Mouse (Mus musculus) lung, postnatal 0 days (tissue): Measurements from ENCODE around the gene Vav3. TPM values are rescaled to one million over a fixed set of nuclear protein-coding genes. Genes with fewer than 3 reads are reported as not detected.

Source experiments
- ATAC-seq: fragments of 200-750 bp; cut with Nextera tagmentation; 2 replicates; pipeline ENCODE4 v1.8.0; 2017; ENCODE audit warnings: moderate library complexity
- DNase-seq: peaks from one replicate; pipeline ENCODE4 v3.0.0-alpha.2; 2016; ENCODE audit warnings: low spot score
- H3K27ac ChIP-seq: fragments of 300-500 bp; sonication (generic); 2 replicates; pipeline ENCODE4 v1.5.1; 2014; ENCODE audit warnings: antibody characterized with exemption, mild to moderate bottlenecking, low read length, mixed read lengths
- H3K27me3 ChIP-seq: fragments of 300-500 bp; sonication (generic); replicated peaks from 2 replicates; pipeline ENCODE4 v1.6.1; 2014; ENCODE audit warnings: low read length, mixed read lengths; ENCODE audit not compliant: insufficient read depth
- H3K36me3 ChIP-seq: fragments of 300-500 bp; sonication (generic); 2 replicates; pipeline ENCODE4 v1.6.1; 2014; ENCODE audit warnings: low read length, mixed read lengths; ENCODE audit not compliant: insufficient read depth
- H3K4me1 ChIP-seq: fragments of 300-500 bp; sonication (generic); 2 replicates; pipeline ENCODE4 v1.6.1; 2014; ENCODE audit warnings: antibody characterized with exemption, low read depth, low read length, mixed read lengths; ENCODE audit not compliant: insufficient read depth
- H3K4me2 ChIP-seq: fragments of 300-500 bp; sonication (generic); replicated peaks from 2 replicates; pipeline ENCODE4 v1.6.1; 2014; ENCODE audit warnings: low read depth, mild to moderate bottlenecking, low read length, moderate library complexity, mixed read lengths
- H3K4me3 ChIP-seq: fragments of 300-500 bp; sonication (generic); 2 replicates; pipeline ENCODE4 v1.5.1; 2014; ENCODE audit warnings: low read depth, low read length
- H3K9ac ChIP-seq: fragments of 300-500 bp; sonication (generic); replicated peaks from 2 replicates; pipeline ENCODE4 v1.6.1; 2014; ENCODE audit warnings: low read depth, mild to moderate bottlenecking
- H3K9me3 ChIP-seq: fragments of 300-500 bp; sonication (generic); 2 replicates; pipeline ENCODE4 v1.6.1; 2016; ENCODE audit warnings: low read length, mixed read lengths
- CTCF ChIP-seq: IDR thresholded peaks from 2 replicates; pipeline ENCODE4 v1.5.1; 2016; ENCODE audit warnings: antibody characterized with exemption, mild to moderate bottlenecking
- EP300 ChIP-seq: IDR thresholded peaks from 2 replicates; pipeline ENCODE4 v1.6.1; 2016; ENCODE audit warnings: antibody characterized with exemption, mild to moderate bottlenecking, control low read depth
- WGBS: fragments of 180-500 bp; shearing (Covaris S2); extraction: QIAGEN DNeasy Blood & Tissue Kit; methylation state at CpG from one replicate; pipeline ENCODE4 v1.1.7; 2014; 5-methylcytosine and 5-hydroxymethylcytosine counted together
- polyA plus RNA-seq: library from polyadenylated mRNA; unstranded; fragments of >200 nt; fragmentation: Nextera tagmentation; extraction: Ambion mirVana; gene quantifications from 2 replicates; pipeline ENCODE4 v1.2.1, GENCODE M21; 2015

Vav3 gene
- polyA plus RNA-seq, 1 experiment from 2014 or later: 11.9 TPM

GRCm38 (mm10) chr3:109648242-109648641 lies 307.8 kb downstream of the Vav3 start:
- no peaks in the 10 kb centered on the region for H3K9me3 ChIP-seq
- H3K27me3 ChIP-seq: no peaks in the 10 kb centered on the region
- no peak overlapping the region for H3K9ac ChIP-seq
- no peaks in the 10 kb centered on the region for H3K4me1 ChIP-seq
- H3K4me3 ChIP-seq: no peak overlapping the region
- no peak overlapping the region for H3K4me2 ChIP-seq
- H3K27ac ChIP-seq: no peak overlapping the region
- no peaks in the 10 kb centered on the region for H3K36me3 ChIP-seq
- DNase-seq (no peak), ATAC-seq (no peak)
- WGBS: 78% methylated on average over 2 of the region's 2 CpGs
- TF ChIP-seq EP300 (no peak), CTCF (no peak)

GRCm38 (mm10) chr3:109651479-109651878 lies 311.0 kb downstream of the Vav3 start:
- WGBS: 83% methylated on average over 3 of the region's 3 CpGs
- Histone ChIP-seq H3K4me1 (no peaks in the 10 kb centered on the region), H3K9ac (no peak overlapping the region), H3K4me2 (no peak overlapping the region), H3K36me3 (no peaks in the 10 kb centered on the region), H3K4me3 (no peak overlapping the region), H3K27ac (no peak overlapping the region), H3K9me3 (no peaks in the 10 kb centered on the region), H3K27me3 (no peaks in the 10 kb centered on the region)
- TF ChIP-seq CTCF (no peak), EP300 (no peak)
- ATAC-seq (no peak), DNase-seq (no peak)

GRCm38 (mm10) chr3:109652860-109653631 lies 312.6 kb downstream of the Vav3 start:
- no peak overlapping the region for H3K27ac ChIP-seq
- H3K9ac ChIP-seq: no peak overlapping the region
- no peak overlapping the region for H3K4me2 ChIP-seq
- TF ChIP-seq CTCF: no peak
- no peak for TF ChIP-seq EP300
- H3K27me3 ChIP-seq: no peaks in the 10 kb centered on the region
- DNase-seq (no peak), ATAC-seq (no peak)
- WGBS: 88% methylated on average over 12 of the region's 12 CpGs
- no peaks in the 10 kb centered on the region for H3K9me3 ChIP-seq
- H3K4me1 ChIP-seq: no peaks in the 10 kb centered on the region
- H3K4me3 ChIP-seq: no peak overlapping the region
- H3K36me3 ChIP-seq: no peaks in the 10 kb centered on the region

GRCm38 (mm10) chr3:109654386-109654785 lies 313.9 kb downstream of the Vav3 start:
- WGBS: 88% methylated on average over 4 of the region's 4 CpGs
- DNase-seq (no peak), ATAC-seq (no peak)
- Histone ChIP-seq H3K36me3 (no peaks in the 10 kb centered on the region), H3K4me3 (no peak overlapping the region), H3K27ac (no peak overlapping the region), H3K4me2 (no peak overlapping the region), H3K9ac (no peak overlapping the region), H3K4me1 (no peaks in the 10 kb centered on the region), H3K27me3 (no peaks in the 10 kb centered on the region), H3K9me3 (no peaks in the 10 kb centered on the region)
- TF ChIP-seq CTCF: no peak
- no peak for TF ChIP-seq EP300

GRCm38 (mm10) chr3:109671716-109672115 lies 331.3 kb downstream of the Vav3 start:
- H3K9me3 ChIP-seq: no peaks in the 10 kb centered on the region
- no peak for TF ChIP-seq EP300
- TF ChIP-seq CTCF: no peak
- H3K27ac ChIP-seq: no peak overlapping the region
- H3K36me3 ChIP-seq: no peaks in the 10 kb centered on the region
- H3K4me2 ChIP-seq: no peak overlapping the region
- 92% methylated on average over 4 of the region's 4 CpGs for WGBS
- H3K9ac ChIP-seq: no peak overlapping the region
- H3K4me1 ChIP-seq: no peaks in the 10 kb centered on the region
- H3K27me3 ChIP-seq: no peaks in the 10 kb centered on the region
- H3K4me3 ChIP-seq: no peak overlapping the region
- ATAC-seq (no peak), DNase-seq (no peak)

GRCm38 (mm10) chr3:109672925-109673324 lies 332.5 kb downstream of the Vav3 start:
- ATAC-seq (no peak), DNase-seq (no peak)
- H3K27me3 ChIP-seq: no peaks in the 10 kb centered on the region
- no peak overlapping the region for H3K4me2 ChIP-seq
- H3K9me3 ChIP-seq: no peaks in the 10 kb centered on the region
- H3K9ac ChIP-seq: no peak overlapping the region
- no peak overlapping the region for H3K27ac ChIP-seq
- WGBS: 78% methylated on average over 1 of the region's 1 CpGs
- H3K4me1 ChIP-seq: no peaks in the 10 kb centered on the region
- H3K36me3 ChIP-seq: no peaks in the 10 kb centered on the region
- TF ChIP-seq CTCF (no peak), EP300 (no peak)
- no peak overlapping the region for H3K4me3 ChIP-seq
